Comparison of ENCODE assay signal across 8 mouse cellular contexts in genomic region chr13:103920933-103921830, GRCm38 (mm10). TPM values are rescaled to one million over a fixed set of nuclear protein-coding genes. Genes with fewer than 3 reads are reported as not detected.
A peak's percentile ranks its signal among the peaks of the same experiment; 100 is the strongest.
DNase-seq lines count a peak whose midpoint lies in the region; TF ChIP-seq lines count a peak whose summit lies in the region.

No protein-coding gene starts in this region.

- TF ChIP-seq POLR2A in cortical plate, adult 2 months (IDR thresholded peaks at IDR 0.05; ENCODE audit: extremely low read depth, insufficient read depth, low read length), result 0 out of 2 replicates have a peak, but pooled peaks have one; percentile 5

- no peak for TF ChIP-seq CTCF in cortical plate, adult 2 months (IDR thresholded peaks at IDR 0.05; ENCODE audit: extremely low read depth, insufficient read depth, low read length)

- H3K9me3 ChIP-seq in megakaryocyte, embryonic 14.5 days, result no peaks in the 10 kb centered on the region

- no peaks in the 10 kb centered on the region for H3K4me1 ChIP-seq in cortical plate, adult 2 months (ENCODE audit: control insufficient read depth, insufficient read depth, low read length)
- H3K4me1 ChIP-seq in megakaryocyte, embryonic 14.5 days, result peaks cover 52% of the 10 kb centered on the region

- H3K4me3 ChIP-seq in cortical plate, adult 2 months (ENCODE audit: insufficient read depth, low read length), result peak overlapping the region; percentile 89
- peak overlapping the region; percentile 91 for H3K4me3 ChIP-seq in megakaryocyte, embryonic 14.5 days (replicated peaks)

- H3K27me3 ChIP-seq in megakaryocyte, embryonic 14.5 days (replicated peaks), result no peaks in the 10 kb centered on the region

- H3K36me3 ChIP-seq in megakaryocyte, embryonic 14.5 days (replicated peaks; ENCODE audit: low read length), result peaks cover 6% of the 10 kb centered on the region

- DNase-seq in ZHBTc4 (ENCODE audit: low read depth, low spot score), result peak; percentile 91
- DNase-seq in gastrocnemius, adult 8-10 months (ENCODE audit: low spot score in 2 of 2), result peak; percentile 66 to 79
- peak; percentile 87 for DNase-seq in induced T-regulatory cell, adult 2 months (ENCODE audit: low read depth)
- DNase-seq in left cerebral cortex, adult 9 months (ENCODE audit: low spot score in 2 of 2), result peak; percentile 56 to 77
- peak; percentile 80 for DNase-seq in right cerebral cortex, postnatal 14 days
- peak; percentile 83 for DNase-seq in urinary bladder, postnatal 25 days (ENCODE audit: low spot score)

- peak overlapping the region; percentile 99 for H3K27ac ChIP-seq in cortical plate, adult 2 months (ENCODE audit: insufficient read depth, low read length)

RNA-seq across cellular contexts. Expression of gene Erbin, which starts 0.9 kb away (rescaled TPM):
- 22.6 and 25.5 TPM in 2 replicates for polyA plus RNA-seq in cortical plate, adult 2 months (2012; rRNA removed)
- 10 to 100 TPM; 45.5 to 53.4 (median 50.3) TPM for total RNA-seq in gastrocnemius, adult 8-10 months (2022)
- 1.3 and 6.6 TPM in 2 replicates for polyA plus RNA-seq in megakaryocyte, embryonic 14.5 days (2012; ENCODE audit: insufficient read depth, low replicate concordance)

Comparison
In these comparisons a context has a peak if more than half of its experiments do, and no peak if none do; other contexts are left out.
1. Peak in every context shown above with its lines: DNase-seq, H3K4me3 ChIP-seq and H3K27ac ChIP-seq.